Mouse (Mus musculus) T-cell, adult 2 months (primary cell): ENCODE results near the gene Sirt4.
"Not testable (repeated sequence)": the region's sequence is repeated elsewhere in the genome, so short reads cannot be mapped to it uniquely, and the experiment has no call there.

Experiments used
- DNase-seq: peaks from one replicate; pipeline ENCODE4 v3.0.0; 2022; ENCODE audit warnings: low spot score

Gene Sirt4

DNA sequence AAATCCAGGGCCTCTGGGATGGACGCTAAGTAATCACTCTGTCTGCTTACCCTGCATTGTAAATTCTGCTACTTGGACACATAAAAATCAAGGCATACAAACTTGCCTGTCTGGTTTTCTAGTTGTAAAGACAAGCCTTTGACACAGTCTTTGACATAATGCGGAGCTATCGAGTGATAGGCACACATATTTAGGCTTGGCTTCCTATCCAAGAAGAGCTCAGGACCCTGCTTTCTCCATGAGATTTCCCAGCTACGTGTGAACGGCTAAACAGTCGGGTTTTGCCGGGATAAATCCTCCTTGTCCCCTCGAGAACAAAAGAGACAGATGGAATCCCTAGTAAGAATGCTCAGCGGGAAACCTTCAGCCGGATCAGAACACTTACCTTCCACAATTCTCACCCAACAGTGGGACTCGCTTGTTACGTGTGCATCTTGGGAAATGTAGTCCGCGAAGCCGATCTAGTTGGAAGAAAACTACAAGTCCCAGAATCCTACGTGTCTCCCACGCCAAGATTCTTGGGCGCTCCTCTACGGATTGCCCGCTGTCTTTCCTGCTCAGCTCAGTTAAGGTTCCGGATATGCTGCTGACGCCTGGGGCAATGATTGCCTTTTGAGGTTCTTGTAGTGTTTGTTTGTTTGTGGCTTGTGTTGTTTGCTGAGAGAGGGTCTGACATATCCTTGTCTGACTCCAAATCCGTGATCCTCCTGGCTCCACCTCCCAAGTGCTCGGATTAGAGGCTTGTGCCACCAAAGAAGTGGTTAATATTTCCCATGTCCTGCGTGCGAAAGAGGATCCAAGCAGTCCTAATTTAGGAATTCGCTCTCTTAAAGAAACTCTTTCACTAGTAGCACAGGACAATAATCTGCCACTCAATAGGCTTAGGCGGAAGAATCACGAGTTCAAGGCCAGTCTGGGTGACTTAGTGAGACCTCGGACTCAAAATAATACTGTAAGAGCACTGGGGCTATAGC is at the start of gene Sirt4:
Gene Sirt4, minus strand, starts transcription at position 779 of the 974 bp plus-strand sequence.
- peak; percentile 85 for DNase-seq

GRCm38 (mm10) chr5:115531671-115532270 is 47.2 kb upstream of the Sirt4 start:
- no peak for DNase-seq

- DNase-seq: no peak
Measured at GRCm38 (mm10) chr5:115530447-115530809, 45.9 kb upstream of the Sirt4 start.

DNA sequence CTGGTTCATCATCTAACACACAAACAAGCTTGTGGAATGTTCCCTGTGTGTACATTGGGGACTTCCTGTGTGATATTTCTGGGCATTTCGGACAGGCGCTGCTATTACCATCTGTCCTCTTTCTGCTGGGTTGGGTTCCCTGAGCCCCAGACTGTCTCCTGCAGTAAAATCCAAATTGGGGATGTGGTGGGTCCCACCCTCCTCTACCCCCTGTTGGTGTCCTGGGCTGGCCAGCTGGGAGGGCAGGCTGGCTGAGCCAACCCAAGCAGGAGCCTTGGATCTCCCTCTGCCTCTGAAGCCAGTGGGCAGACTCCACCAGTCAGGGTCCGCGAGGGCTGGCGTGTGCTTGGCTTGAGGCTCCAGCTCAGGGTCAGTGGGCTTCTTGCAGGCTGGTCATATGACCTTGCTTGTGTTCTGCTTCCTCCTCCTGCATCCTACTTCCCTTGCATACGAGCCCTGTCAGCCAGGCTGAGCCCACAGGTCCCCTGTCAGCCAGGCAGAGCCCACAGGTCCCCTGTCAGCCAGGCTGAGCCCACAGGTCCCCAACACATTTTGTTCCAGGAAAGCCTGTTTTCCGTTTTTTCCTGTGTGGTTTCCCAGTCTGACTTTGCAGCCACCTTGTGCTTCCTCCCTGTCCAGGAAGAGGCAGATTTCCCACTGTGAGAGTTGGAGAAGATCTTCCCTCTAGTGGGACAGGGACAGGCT is 45.4 kb upstream of the Sirt4 start:
- DNase-seq: no peak

- DNase-seq: no peak
Measured at GRCm38 (mm10) chr5:115529364-115529741, 44.8 kb upstream of the Sirt4 start.

DNA sequence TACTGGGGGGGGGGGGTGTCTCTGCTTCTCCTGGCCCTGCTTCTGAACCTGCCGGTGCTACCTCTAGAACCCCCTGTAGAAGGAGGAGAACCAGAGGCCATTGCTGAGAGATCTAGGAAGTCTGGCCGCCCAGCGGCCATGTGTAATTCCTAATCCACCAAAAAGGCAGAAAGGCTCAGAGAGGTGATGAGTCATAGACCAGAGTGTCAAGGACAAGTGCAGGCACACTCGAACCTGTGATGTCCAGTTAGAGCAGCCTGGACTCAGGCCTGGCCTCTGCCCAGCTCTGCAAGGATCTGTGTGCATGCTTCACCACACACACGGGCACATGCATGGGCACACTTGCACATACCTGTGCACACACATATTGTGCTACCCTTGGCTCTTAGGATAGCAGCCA is 43.6 kb upstream of the Sirt4 start:
- DNase-seq: no peak

- DNase-seq: no peak
Measured at GRCm38 (mm10) chr5:115526456-115527202, 42.1 kb upstream of the Sirt4 start.

DNA sequence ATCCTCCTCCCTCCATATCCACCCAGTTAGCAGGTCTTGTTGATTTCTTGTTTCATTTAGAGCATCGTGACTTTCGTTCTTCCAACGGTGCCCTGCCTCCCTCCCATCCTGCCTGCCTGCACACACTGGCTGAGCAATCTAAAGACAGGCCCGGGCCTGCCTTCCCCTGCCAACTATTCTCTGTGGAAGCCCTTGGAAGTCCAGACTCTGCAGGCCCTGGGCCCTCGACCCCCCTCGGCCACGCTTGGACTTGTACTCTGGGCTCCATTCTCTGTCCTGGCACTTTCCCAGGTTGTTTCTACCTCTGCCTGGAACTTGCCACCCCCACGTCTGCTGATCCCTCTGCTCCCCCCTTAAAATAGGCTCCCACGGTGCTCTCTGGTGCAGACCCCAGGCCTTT is 41.4 kb upstream of the Sirt4 start:
- DNase-seq: no peak

DNA sequence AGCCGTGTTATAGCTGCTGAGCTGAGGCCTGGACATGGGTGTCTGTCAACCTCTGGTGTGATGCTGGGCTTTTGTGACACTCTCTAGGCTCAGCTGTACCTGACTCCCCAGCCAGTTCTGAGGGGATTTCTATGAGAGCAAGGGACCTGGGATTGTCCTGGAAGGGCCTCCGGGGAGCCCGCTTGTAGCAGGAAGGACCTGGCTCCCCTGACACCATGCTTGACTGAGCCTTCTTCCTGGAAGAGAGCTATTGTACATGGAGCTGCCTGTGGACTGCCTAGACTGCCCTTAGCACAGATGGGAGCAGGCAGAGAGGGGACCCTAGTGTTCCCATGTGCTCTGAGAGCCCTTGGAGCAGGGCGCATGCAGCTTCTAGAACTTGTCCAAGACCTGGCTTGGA is 40.9 kb upstream of the Sirt4 start:
- no peak for DNase-seq

- no peak for DNase-seq
Measured at GRCm38 (mm10) chr5:115524471-115524870, 39.9 kb upstream of the Sirt4 start.

DNA sequence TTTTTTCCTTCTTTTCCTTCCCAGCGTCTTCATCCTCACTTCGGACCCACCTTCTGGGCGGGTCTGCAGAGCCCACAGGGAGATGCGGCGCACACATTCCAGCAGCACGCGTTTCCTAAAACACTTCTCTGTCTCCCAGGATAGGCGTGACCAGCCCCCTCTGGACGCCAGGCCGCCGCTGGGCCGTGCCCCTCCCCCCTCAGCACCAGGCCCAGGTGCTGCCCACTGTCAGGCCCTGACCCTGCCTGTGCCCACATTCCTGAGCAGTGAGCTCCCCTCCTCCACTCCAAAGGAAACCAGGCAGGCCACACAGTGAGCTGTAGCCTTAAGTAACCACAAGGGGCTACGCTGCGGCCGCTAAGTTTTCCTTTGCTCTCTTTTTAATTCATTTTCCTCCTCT is 39.4 kb upstream of the Sirt4 start:
- no peak for DNase-seq

DNA sequence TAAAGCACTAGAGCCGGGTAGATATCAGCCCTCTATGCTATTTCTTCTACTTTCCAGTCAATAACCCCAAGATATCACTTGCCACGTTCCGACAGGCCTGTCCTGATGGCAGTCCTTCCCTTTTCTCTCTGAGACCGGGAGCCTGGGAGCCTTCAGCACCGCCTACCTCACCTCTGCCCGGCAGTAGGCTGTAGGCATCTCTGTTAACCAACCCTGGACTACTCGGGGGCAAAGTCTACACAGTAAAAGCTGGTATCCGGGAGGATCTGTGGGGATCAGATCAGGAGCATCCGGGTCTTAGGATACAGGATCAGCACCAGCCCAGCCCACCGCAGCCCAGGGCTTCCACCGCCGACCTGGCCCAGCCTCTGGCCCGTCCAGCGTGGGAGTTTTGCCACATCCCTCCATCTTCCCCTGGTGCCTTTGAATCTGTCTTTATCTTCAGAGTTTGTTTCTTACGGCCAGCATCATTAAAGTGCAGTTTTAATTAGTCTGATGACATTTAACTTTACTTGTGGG is 38.5 kb upstream of the Sirt4 start:
- DNase-seq: no peak

DNA sequence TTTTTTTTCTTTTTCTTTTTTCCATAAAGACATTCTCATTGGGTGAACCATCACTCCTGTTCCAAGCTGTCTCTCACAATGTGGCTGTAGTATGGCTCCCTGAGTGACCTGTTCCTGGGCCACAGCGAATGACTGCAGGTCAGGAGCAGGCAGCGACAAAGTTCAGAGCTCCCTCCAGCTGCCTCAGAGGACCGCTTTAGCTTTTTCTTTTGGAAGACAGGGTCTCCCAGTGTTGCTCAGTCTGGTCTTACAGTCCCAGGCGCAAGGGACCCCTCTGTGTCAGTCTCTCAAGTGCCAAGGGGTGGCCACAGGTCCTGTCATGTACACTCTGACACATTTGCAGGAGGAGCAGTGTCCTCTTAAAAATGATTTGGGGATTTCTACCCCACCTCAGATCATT is 38.0 kb upstream of the Sirt4 start:
- no peak for DNase-seq

DNA sequence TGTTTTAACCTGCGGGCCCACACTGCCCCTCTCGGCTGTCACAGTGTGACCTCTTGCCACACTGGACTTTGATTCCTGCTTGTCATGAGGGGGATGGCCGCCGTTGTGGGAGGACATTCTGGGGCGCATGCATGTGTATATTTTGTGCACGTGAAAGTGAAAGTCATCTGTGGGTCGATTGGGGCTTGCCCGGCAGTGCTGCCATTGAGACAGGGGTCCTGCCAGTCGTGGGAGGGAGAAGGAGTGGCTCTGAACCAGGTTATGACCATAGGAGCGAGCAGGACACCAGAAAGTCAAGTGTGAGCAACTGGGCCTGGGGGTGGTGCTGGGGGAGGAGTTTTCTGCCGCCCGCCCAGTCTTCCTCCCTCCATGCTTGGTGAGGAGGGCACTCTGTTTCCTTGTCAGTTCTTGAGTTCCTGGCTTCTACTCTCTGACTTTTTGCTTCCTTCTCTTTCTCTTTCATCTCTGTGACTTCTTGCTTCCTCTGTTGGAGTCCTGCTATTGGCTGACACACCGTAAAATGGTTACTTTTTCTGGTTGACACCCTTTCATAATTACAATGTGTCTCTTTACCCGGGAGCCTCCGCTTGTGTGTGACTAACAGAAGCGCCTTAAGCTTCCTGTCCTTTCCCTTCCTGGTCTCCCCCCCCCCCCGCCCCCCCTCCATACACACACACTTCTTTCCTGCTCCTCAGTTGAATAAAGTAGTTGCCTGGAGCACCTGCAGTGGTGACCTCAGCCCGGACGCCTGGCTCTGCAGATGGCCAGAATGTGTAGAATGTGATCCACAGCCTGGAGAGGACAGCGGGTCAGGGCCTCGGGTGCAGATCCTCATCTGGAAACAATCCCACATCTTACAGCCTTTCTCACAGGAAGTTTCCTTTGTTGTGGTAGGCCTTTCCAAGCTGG is 37.3 kb upstream of the Sirt4 start:
- DNase-seq: peak; percentile 72

GRCm38 (mm10) chr5:115520325-115520869 is 35.9 kb upstream of the Sirt4 start:
- no peak for DNase-seq

DNA sequence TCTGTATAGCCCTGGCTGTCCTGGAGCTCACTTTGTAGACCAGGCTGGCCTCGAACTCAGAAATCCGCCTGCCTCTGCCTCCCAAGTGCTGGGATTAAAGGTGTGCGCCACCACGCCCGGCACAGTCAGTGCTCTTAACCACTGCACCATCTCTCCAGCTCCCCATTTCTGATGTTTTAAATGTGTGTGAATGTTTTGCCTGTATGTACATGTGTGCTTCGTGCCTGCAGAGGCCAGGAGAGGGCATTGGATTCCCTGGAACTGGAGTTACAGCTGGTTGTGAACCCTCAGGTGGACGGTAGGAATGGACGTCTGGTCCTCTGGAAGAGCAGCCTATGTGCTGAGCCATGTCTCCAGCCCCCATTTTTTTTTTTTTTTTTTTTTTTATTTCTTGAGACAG is 33.7 kb upstream of the Sirt4 start:
- not testable (repeated sequence) for DNase-seq

DNA sequence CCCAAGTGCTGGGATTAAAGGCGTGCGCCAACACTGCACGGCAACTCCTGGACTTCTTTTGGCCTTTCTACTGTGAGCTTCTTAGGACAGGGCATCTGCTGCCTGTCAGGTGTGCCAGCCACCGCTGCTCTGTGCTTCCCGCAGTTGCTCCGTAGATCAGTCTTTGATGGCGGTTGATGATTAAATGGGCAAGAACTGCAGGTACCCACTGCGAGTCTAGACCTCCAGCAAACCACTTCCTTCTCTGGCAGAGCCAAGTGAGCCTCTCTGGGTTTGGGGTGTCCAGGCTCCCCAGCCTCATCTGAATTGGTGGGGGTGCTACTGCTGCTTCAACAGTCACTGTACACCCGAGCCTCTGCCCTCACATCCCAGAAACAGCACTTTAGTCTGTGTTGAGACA is 33.0 kb upstream of the Sirt4 start:
- peak; percentile 31 for DNase-seq

DNA sequence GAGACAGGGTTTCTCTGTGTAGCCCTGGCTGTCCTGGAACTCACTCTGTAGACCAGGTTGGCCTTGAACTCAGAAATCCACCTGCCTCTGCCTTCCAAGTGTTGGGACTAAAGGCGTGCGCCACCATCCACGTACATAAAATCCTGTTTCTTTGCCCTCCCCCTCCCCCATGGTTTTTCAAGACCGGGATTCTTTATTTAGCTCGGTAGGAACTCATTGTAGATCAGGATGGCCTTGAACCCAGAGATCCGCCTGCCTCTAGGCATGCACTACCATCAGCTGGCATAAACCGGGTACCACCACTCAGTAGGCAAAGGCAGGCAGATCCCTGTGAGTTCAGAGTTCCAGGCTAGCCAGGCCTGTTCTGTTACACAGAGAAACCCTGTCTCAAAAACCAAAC is 32.4 kb upstream of the Sirt4 start:
- no peak for DNase-seq

DNA sequence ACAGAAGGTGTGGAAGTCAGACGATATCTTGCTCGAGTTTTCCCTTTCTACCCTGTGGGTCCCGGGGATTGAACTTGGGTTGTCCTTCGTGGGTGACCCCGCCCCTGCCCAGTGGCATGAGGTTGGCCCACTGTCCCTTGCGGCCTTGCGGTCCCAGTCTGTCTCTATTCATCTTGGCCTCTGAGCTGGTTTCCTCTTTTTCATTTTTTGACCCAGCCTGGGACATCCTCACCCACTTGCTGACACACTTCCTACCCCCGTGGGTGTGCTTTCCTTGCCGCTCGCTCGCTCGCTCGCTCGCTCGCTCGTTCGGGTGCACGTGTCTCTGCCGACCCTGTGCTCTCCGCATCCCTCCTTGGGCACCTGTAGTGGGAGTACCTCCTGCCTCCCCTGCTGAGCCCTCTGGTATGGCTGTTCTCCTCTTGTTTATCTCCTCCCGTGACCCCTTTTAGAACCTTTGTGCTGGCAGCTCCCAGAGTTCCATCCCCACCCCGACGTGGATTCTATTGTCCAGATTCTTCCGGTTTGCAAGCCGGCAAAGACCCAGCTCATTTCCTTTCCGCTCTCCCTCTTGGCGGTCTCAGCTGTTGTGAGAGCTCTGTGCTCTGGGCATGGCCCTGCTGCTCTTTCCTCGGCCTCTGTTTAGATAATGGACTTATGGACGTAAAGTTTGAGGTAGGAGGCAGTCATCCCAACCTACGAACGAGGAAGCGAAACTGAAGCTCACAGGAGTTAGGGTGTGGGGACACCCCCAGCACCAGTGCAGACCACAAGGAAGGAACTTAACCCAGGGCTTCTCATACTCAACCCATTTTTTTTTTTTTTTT is 31.8 kb upstream of the Sirt4 start:
- peak; percentile 53 for DNase-seq
